Mouse (Mus musculus) stomach, embryonic 15.5 days (tissue): Measurements from ENCODE around the gene Slc12a7. TPM values are rescaled to one million over a fixed set of nuclear protein-coding genes. Genes with fewer than 3 reads are reported as not detected.

Experiments used
- ATAC-seq: fragments of 200-750 bp; cut with Nextera tagmentation; 2 replicates; pipeline ENCODE4 v1.8.0; 2017; ENCODE audit warnings: low read depth, moderate number of reproducible peaks, moderate TSS enrichment; ENCODE audit not compliant: insufficient read depth, low FRiP score
- H3K27ac ChIP-seq: fragments of 300-500 bp; sonication (generic); 2 replicates; pipeline ENCODE4 v1.5.1; 2015; ENCODE audit warnings: mild to moderate bottlenecking, inconsistent platforms
- H3K27me3 ChIP-seq: fragments of 300-500 bp; sonication (generic); replicated peaks from 2 replicates; pipeline ENCODE4 v1.6.1; 2015; ENCODE audit warnings: inconsistent platforms
- H3K36me3 ChIP-seq: fragments of 300-500 bp; sonication (generic); 2 replicates; pipeline ENCODE4 v1.6.1; 2015; ENCODE audit warnings: inconsistent platforms
- H3K4me1 ChIP-seq: fragments of 300-500 bp; sonication (generic); 2 replicates; pipeline ENCODE4 v1.6.1; 2015; ENCODE audit warnings: inconsistent platforms
- H3K4me2 ChIP-seq: fragments of 300-500 bp; sonication (generic); 2 replicates; pipeline ENCODE4 v1.6.1; 2015; ENCODE audit warnings: mild to moderate bottlenecking, inconsistent platforms
- H3K4me3 ChIP-seq: fragments of 300-500 bp; sonication (generic); replicated peaks from 2 replicates; pipeline ENCODE4 v1.5.1; 2015; ENCODE audit warnings: inconsistent platforms
- H3K9ac ChIP-seq: fragments of 300-500 bp; sonication (generic); 2 replicates; pipeline ENCODE4 v1.6.1; 2015; ENCODE audit warnings: inconsistent platforms
- H3K9me3 ChIP-seq: fragments of 300-500 bp; sonication (generic); 2 replicates; pipeline ENCODE4 v1.6.1; 2016; ENCODE audit warnings: inconsistent platforms
- WGBS: fragments of 180-500 bp; shearing (Covaris S2); methylation state at CpG from one replicate; pipeline ENCODE4 v1.1.7; 2015; 5-methylcytosine and 5-hydroxymethylcytosine counted together
- polyA plus RNA-seq: library from polyadenylated mRNA; unstranded; fragments of >200 nt; fragmentation: Nextera tagmentation; extraction: Ambion mirVana; gene quantifications from 2 replicates; pipeline ENCODE4 v1.2.1, GENCODE M21; 2015

The Slc12a7 gene
- 17.5 and 19.4 TPM in 2 replicates for polyA plus RNA-seq

DNA sequence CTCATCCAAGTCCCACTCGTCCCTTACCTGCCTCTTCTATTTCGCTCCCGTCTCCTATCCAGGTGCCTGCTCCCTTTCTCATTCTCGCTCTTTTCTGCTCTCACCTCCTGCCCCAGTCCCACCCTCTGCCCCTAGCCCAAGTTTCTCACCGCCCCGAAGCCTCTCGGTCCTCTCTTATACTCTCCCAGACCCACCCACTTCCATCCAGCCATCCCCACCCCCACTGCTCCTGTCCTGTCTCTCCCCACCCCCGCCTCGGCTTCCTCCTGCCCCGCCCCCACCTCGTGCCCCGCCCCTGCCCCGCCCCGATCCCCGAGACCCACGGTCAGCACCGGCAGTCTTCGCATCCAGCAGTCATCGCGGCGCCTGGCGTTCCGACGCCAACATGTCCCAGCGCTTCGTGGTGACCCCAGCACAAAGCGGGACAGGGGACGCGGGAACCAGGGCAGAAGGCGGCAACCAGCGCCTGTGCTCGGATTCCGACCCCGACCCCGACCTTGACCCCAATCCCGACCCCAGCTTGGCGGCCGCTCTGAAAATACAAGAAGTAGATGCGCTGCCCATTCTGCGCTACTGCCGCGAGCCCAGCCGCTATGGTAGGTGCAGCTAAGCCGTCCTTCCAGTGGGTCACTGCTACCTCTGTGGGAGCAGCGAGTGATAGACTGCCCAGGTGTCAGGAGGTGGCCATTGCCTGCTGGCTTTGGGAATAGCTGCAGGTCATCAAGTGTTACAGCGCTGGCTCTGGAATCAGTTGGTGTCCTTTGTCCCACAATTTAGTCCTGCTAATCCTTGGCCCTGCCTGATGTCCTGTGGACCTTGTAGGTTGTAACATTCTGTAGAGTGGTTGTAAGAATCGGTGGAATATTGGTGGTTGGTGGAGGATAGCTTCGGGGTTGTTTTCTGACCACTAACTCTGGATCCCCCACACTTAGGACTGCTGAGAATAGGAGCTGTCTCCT, at the start of gene Slc12a7:
Gene Slc12a7 (plus strand): TSS at position 353 of the 959 bp plus-strand sequence.
- ATAC-seq: peak; percentile 29; the same call in 1 of the 2 replicates
- 5% methylated on average over 48 of the region's 48 CpGs for WGBS
- Histone ChIP-seq H3K4me1 (peaks cover 3% of the 10 kb centered on the region; the same call in 1 of the 2 replicates), H3K4me3 (peak within 1 kb of the TSS; percentile 35), H3K4me2 (peak within 1 kb of the TSS; percentile 73), H3K27ac (no peak within 1 kb of the TSS), H3K9ac (0 out of 2 replicates have a peak within 1 kb of the TSS, but pooled peaks have one; percentile 10), H3K9me3 (no peaks in the 10 kb centered on the region), H3K27me3 (0 out of 2 replicates have a peak, but pooled peaks cover 4% of the 10 kb centered on the region), H3K36me3 (no peaks in the 10 kb centered on the region)

DNA sequence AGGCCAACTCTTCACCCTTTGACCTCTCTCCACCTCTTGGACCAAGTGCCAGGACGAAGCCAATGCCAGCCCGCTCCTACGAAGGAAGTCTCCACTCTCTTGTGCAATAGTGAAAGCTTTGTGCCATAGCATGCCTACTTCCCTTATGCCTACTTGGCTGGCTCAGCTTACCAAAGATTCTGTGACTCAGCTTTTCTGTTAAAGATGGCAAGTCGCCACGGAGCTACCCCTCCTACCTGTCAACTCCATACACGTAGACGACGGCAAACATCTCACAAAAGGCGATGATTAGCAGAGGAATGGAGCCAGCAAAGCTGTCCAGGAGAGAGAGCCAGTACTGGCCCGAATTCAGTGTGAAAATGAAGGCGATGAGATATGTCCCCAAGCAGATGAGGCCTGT, 49.2 kb upstream of the Slc12a7 start:
- no peaks in the 10 kb centered on the region for H3K27me3 ChIP-seq
- no peak overlapping the region for H3K9ac ChIP-seq
- ATAC-seq: no peak
- H3K9me3 ChIP-seq: no peaks in the 10 kb centered on the region
- no peaks in the 10 kb centered on the region for H3K4me1 ChIP-seq
- WGBS: 82% methylated on average over 11 of the region's 11 CpGs
- H3K27ac ChIP-seq: no peak overlapping the region
- no peaks in the 10 kb centered on the region for H3K36me3 ChIP-seq
- H3K4me2 ChIP-seq: no peak overlapping the region
- no peak overlapping the region for H3K4me3 ChIP-seq

DNA sequence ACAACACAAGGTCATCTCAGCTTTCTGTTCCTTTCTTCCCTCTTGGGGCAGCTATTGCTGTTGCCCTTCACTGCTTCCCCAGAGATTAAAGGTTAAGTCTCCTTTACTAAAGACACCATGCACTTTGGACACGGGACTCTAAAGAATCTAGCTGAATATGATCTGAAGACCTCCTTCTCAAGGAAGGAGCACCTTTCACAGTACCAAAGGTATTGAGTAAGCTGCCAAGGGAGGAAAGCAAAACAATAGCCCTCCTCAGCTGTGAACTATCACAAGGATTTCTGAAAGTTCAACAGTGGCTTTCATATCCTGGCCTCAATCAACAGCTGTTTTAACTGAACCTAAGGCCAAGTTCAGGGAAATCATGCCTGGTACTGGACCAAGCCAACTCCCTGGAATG, 48.5 kb upstream of the Slc12a7 start:
- no peak overlapping the region for H3K4me2 ChIP-seq
- 64% methylated on average over 1 of the region's 1 CpGs for WGBS

DNA sequence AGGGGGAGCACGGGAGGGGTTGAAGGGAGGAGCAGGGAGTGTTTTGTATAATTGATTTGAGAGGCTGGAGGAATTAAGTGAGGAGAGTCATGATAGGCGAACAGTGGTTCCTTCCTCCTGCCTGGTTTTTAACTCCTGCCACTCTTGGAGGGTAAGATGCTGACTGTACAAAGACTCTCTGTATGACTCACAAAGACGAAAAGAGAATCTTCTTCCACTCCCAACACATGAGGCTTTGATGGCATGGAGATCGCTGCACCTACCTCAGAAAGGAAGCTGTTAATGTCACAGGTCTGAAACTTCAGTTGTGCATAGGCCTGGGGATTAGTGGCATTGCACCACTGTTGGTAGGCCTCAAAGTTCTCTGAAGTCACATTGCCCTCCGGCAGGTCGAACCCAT, 47.4 kb upstream of the Slc12a7 start:
- Histone ChIP-seq H3K27me3 (no peaks in the 10 kb centered on the region), H3K9me3 (no peaks in the 10 kb centered on the region), H3K4me2 (no peak overlapping the region), H3K4me3 (no peak overlapping the region), H3K4me1 (no peaks in the 10 kb centered on the region), H3K36me3 (no peaks in the 10 kb centered on the region), H3K9ac (no peak overlapping the region), H3K27ac (no peak overlapping the region)
- 73% methylated on average over 6 of the region's 6 CpGs for WGBS
- no peak for ATAC-seq

More for the DNA sequence above, 48.5 kb upstream of the Slc12a7 start:
- H3K9ac ChIP-seq: no peak overlapping the region
- H3K9me3 ChIP-seq: no peaks in the 10 kb centered on the region
- no peaks in the 10 kb centered on the region for H3K4me1 ChIP-seq
- H3K27ac ChIP-seq: no peak overlapping the region
- no peaks in the 10 kb centered on the region for H3K36me3 ChIP-seq
- no peaks in the 10 kb centered on the region for H3K27me3 ChIP-seq
- no peak for ATAC-seq
- no peak overlapping the region for H3K4me3 ChIP-seq

DNA sequence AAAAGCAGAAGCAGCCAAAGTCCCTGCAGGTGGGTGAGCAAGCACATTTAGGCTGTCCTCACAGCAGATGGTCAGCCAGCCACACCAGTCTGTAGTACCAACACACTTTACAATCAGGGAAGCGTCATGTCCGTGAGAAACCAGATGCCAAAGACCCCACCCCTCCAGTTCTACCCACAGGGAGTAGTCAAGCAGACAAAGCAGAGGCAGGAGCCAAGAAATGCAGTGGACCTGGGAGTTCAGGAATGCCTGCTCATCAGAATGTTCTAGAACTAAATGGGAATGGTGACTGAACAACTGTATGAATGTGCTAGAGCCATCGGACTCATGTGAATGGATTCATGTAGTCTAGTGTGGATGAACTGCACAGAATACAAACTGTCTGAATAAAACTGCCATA, 45.3 kb upstream of the Slc12a7 start:
- no peak overlapping the region for H3K4me2 ChIP-seq
- no peaks in the 10 kb centered on the region for H3K4me1 ChIP-seq
- H3K36me3 ChIP-seq: no peaks in the 10 kb centered on the region
- H3K9ac ChIP-seq: no peak overlapping the region
- H3K27me3 ChIP-seq: no peaks in the 10 kb centered on the region
- H3K27ac ChIP-seq: no peak overlapping the region
- no peaks in the 10 kb centered on the region for H3K9me3 ChIP-seq
- H3K4me3 ChIP-seq: no peak overlapping the region
- WGBS: 57% methylated on average over 3 of the region's 3 CpGs
- no peak for ATAC-seq

DNA sequence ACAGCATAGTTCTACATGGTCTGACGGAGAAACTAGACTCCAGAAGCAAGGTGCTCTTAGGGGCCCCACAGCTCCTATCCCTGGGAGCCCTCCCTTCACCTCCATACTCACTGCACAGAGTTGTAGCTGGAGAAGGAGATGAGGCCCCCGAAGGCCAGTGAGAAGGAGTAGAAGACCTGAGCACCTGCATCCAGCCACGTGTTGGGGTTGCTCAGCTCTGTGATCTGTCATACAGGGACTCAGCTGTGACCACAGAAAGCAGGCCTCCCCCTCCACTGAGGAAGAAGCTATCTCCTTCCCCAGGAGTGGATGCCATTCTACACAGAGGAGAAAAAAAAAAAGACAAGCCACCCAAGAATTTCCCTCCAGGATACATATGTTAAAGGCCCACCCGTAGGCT, 44.0 kb upstream of the Slc12a7 start:
- Histone ChIP-seq H3K36me3 (no peaks in the 10 kb centered on the region), H3K27ac (no peak overlapping the region), H3K27me3 (no peaks in the 10 kb centered on the region), H3K9ac (no peak overlapping the region), H3K4me1 (no peaks in the 10 kb centered on the region), H3K9me3 (no peaks in the 10 kb centered on the region), H3K4me3 (no peak overlapping the region), H3K4me2 (no peak overlapping the region)
- WGBS: 72% methylated on average over 4 of the region's 4 CpGs
- ATAC-seq: no peak

DNA sequence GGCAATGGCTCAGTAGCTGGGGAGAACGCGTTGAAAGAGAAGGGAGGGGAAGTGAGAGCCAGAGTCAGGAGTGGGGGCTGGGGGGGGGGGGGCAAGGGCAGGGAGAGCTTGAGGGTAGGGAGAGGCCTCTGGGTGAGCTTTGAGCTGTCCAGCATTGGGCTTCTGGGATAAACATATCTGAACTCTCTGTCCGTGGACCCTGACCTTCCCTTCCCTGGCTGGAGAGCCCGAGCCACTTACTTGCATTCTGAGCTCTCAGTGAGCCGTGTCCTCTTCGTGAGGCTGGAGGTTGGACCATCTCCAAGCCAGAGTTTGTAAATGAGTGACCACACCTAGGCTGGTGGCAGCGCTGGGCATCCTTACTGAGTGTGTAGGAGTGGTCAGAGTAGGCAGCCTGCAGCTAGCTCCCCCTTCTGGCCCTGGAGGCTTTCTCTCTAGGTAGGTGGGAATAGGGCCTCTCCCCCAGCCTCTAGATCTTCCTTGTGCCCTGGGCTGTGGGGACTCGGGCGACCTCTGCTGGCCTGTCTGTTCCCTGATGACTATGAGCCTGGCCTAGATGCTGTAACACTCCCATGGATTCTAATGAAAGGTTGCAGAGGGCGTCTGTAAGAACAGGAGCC, 40.5 kb upstream of the Slc12a7 start:
- no peak overlapping the region for H3K4me3 ChIP-seq
- H3K4me2 ChIP-seq: no peak overlapping the region
- H3K4me1 ChIP-seq: no peaks in the 10 kb centered on the region
- H3K9ac ChIP-seq: no peak overlapping the region
- 29% methylated on average over 10 of the region's 10 CpGs for WGBS
- H3K36me3 ChIP-seq: no peaks in the 10 kb centered on the region
- peak; percentile 87 for ATAC-seq
- no peaks in the 10 kb centered on the region for H3K9me3 ChIP-seq
- H3K27me3 ChIP-seq: no peaks in the 10 kb centered on the region
- no peak overlapping the region for H3K27ac ChIP-seq

DNA sequence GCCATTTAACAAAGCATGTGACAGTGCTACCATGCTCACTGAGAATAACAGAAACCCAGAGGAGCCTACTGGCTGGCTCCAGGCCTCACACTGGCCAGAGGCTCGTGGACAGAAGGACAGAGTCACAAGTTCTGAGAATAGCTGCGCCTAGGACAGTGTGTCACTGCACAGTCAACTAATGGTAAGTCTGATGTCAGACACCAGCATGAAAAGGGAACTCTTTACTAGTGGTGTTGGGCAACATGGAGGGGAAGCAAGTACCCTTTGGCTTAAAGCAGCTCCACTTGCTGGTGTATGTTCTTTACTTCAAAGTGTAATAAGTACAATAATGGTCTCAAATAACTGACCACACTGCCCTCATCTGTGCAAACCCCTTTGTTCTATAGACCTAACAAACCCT, 39.6 kb upstream of the Slc12a7 start:
- Histone ChIP-seq H3K4me3 (no peak overlapping the region), H3K4me2 (no peak overlapping the region), H3K27ac (no peak overlapping the region), H3K9ac (no peak overlapping the region), H3K9me3 (no peaks in the 10 kb centered on the region), H3K27me3 (no peaks in the 10 kb centered on the region), H3K36me3 (no peaks in the 10 kb centered on the region), H3K4me1 (no peaks in the 10 kb centered on the region)
- 63% methylated on average over 2 of the region's 2 CpGs for whole genome bisulfite sequencing
- no peak for ATAC-seq

DNA sequence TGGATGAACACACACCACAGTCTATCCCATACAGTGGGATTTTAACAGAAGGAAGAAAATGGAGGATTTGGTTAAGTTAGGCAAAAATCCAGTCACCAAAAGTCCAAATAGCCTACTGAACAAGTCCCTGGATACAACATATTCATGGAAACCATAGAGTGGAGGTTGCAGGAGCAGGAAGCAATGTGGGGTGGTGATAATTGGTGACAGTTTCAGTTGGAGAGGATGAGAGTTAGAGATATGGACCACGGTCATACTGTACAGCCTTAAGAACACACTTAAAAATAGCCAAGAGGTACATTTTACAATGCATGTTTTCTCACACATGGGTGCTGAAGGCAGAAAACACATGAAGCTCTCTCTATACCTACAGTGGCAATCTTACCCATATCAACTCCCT, 37.9 kb upstream of the Slc12a7 start:
- H3K9me3 ChIP-seq: no peaks in the 10 kb centered on the region
- H3K4me3 ChIP-seq: no peak overlapping the region
- 77% methylated on average over 1 of the region's 1 CpGs for WGBS
- no peak overlapping the region for H3K27ac ChIP-seq
- ATAC-seq: no peak
- H3K9ac ChIP-seq: no peak overlapping the region
- H3K4me2 ChIP-seq: no peak overlapping the region
- H3K27me3 ChIP-seq: no peaks in the 10 kb centered on the region
- no peaks in the 10 kb centered on the region for H3K4me1 ChIP-seq
- no peaks in the 10 kb centered on the region for H3K36me3 ChIP-seq

DNA sequence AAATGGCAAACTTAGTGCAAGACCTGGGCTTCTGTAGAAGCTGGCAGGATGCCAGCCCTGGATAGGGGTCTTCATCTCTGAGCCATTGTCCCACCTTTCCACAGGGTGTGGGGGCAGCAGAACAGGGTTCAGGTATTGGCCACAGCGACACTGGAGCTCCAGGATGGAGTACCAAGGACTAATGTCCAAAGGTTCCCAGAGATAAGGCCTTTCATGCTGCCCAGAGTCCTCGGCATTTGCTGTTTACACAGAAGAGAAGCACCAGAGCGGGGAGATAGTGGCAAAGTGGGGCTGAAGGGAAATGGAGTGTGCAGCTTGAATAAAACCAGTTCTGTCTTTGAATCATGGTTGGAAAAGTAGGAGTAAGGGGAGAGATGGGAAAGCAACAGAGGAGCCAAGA, 36.4 kb upstream of the Slc12a7 start:
- ATAC-seq: no peak
- no peak overlapping the region for H3K9ac ChIP-seq
- H3K4me2 ChIP-seq: no peak overlapping the region
- H3K9me3 ChIP-seq: no peaks in the 10 kb centered on the region
- no peak overlapping the region for H3K4me3 ChIP-seq
- H3K27ac ChIP-seq: no peak overlapping the region
- no peaks in the 10 kb centered on the region for H3K27me3 ChIP-seq
- 49% methylated on average over 3 of the region's 3 CpGs for WGBS
- H3K4me1 ChIP-seq: no peaks in the 10 kb centered on the region
- no peaks in the 10 kb centered on the region for H3K36me3 ChIP-seq

DNA sequence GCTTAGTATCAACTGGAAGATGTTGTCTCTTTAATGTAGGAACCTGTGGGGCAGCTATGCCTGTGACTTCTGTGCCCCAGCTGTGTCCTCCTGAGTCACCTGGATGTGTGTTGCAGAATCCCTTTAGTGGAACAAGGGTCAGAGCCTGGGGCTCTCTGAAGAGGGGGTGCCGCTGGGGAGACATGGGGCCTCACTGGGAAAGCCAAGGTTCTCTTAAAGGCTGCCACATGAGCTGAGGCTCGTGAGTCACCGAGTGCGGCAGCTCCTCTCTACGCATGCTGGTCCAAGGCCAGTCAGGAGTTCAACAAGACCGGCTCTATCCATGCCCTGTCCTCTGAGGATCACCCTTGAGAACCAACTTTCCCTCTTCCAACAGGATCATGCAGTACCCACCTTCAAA, 33.2 kb upstream of the Slc12a7 start:
- Histone ChIP-seq H3K27ac (no peak overlapping the region), H3K4me2 (no peak overlapping the region), H3K4me3 (no peak overlapping the region), H3K36me3 (no peaks in the 10 kb centered on the region), H3K27me3 (no peaks in the 10 kb centered on the region), H3K4me1 (no peaks in the 10 kb centered on the region), H3K9me3 (no peaks in the 10 kb centered on the region), H3K9ac (no peak overlapping the region)
- WGBS: 85% methylated on average over 6 of the region's 6 CpGs
- no peak for ATAC-seq

DNA sequence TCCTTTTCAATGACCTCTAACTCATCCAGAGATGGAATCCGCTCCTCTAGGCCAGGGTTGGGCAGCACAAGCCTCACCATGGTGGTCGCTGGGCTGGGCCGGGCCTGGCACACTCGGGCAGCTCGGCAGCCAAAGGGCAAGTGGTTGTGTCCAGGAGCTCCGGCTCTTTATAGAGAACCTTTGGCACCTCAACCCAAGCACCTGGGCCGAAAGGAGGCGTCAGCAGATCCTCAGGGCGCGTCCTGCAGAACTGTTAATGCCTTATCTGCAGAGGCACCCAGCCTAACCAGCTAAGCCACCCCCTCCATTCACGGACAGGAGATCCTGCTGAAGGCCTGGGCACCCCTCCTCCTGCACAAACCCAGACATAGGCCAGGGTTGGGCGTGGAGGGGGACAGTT, 32.3 kb upstream of the Slc12a7 start:
- Histone ChIP-seq H3K4me2 (no peak overlapping the region), H3K4me3 (no peak overlapping the region), H3K9me3 (no peaks in the 10 kb centered on the region), H3K4me1 (no peaks in the 10 kb centered on the region), H3K36me3 (no peaks in the 10 kb centered on the region), H3K27me3 (no peaks in the 10 kb centered on the region), H3K27ac (no peak overlapping the region), H3K9ac (no peak overlapping the region)
- WGBS: 80% methylated on average over 12 of the region's 12 CpGs
- ATAC-seq: no peak
